Mouse (Mus musculus) neutrophil, adult 5-6 weeks (primary cell): ENCODE results near the gene Mcl1. TPM values are rescaled to one million over a fixed set of nuclear protein-coding genes. Genes with fewer than 3 reads are reported as not detected.

Experiments used
- ATAC-seq: fragments of 151-379, 151-347 bp; 2 replicates; pipeline ENCODE4 v1.8.0; 2017; ENCODE audit warnings: mild to moderate bottlenecking, moderate TSS enrichment; ENCODE audit not compliant: insufficient number of reproducible peaks, poor library complexity, low FRiP score, severe bottlenecking; ENCODE audit errors: extremely low read depth
- total RNA-seq: library from RNA; stranded (forward); fragments of 200-1000 nt; gene quantifications from 2 replicates; pipeline ENCODE4 v1.2.3, GENCODE M21; 2017

Mcl1 gene
- total RNA-seq, 1 experiment from 2014 or later: 1,559 TPM

- no peak for ATAC-seq
Observed at GRCm38 (mm10) chr3:95694808-95695703, 36.5 kb downstream of the Mcl1 start.

- no peak for ATAC-seq
Observed at GRCm38 (mm10) chr3:95695796-95696195, 37.2 kb downstream of the Mcl1 start.

GRCm38 (mm10) chr3:95696360-95696759 is 37.8 kb downstream of the Mcl1 start:
- no peak for ATAC-seq

GRCm38 (mm10) chr3:95698286-95698685 is 39.7 kb downstream of the Mcl1 start:
- ATAC-seq: no peak

GRCm38 (mm10) chr3:95700233-95700681 is 41.7 kb downstream of the Mcl1 start:
- ATAC-seq: no peak

GRCm38 (mm10) chr3:95701085-95701484 is 42.5 kb downstream of the Mcl1 start:
- no peak for ATAC-seq

- ATAC-seq: no peak
Observed at GRCm38 (mm10) chr3:95701877-95702540, 43.4 kb downstream of the Mcl1 start.

GRCm38 (mm10) chr3:95703276-95703675 is 44.7 kb downstream of the Mcl1 start:
- ATAC-seq: no peak

GRCm38 (mm10) chr3:95704612-95705011 is 46.0 kb downstream of the Mcl1 start:
- no peak for ATAC-seq

GRCm38 (mm10) chr3:95706273-95706672 is 47.7 kb downstream of the Mcl1 start:
- peak; percentile 42; the same call in 1 of the 2 replicates for ATAC-seq

GRCm38 (mm10) chr3:95707497-95707896 is 48.9 kb downstream of the Mcl1 start:
- ATAC-seq: peak; percentile 30; the same call in 1 of the 2 replicates

GRCm38 (mm10) chr3:95709044-95709443 is 50.5 kb downstream of the Mcl1 start:
- ATAC-seq: no peak

- no peak for ATAC-seq
Observed at GRCm38 (mm10) chr3:95709967-95710366, 51.4 kb downstream of the Mcl1 start.

Other genes starting within 250 kb of the Mcl1 start
- gene Arnt, start 224.4 kb upstream of the Mcl1 start, total RNA-seq: 60.4 and 67.5 TPM in 2 replicates
- gene Ctsk, start 159.5 kb upstream of the Mcl1 start, total RNA-seq: 1.7 and 2.8 TPM in 2 replicates
- gene Ctss, start 132.0 kb upstream of the Mcl1 start, total RNA-seq: 904 and 941 TPM in 2 replicates
- 0.49 TPM in 1 of 2 replicates, not detected in the other for gene Hormad1, start 99.1 kb upstream of the Mcl1 start, total RNA-seq
- 34.0 and 43.7 TPM in 2 replicates for gene Golph3l, start 69.9 kb upstream of the Mcl1 start, total RNA-seq
- 148 and 157 TPM in 2 replicates for gene Ensa, start 33.8 kb upstream of the Mcl1 start, total RNA-seq
- gene Adamtsl4, start 29.1 kb downstream of the Mcl1 start, total RNA-seq: 0.47 and 0.74 TPM in 2 replicates
- gene Ecm1, start 80.8 kb downstream of the Mcl1 start, total RNA-seq: 3.8 and 4.5 TPM in 2 replicates
- gene Tars2, start 101.4 kb downstream of the Mcl1 start, total RNA-seq: 35.3 and 46.3 TPM in 2 replicates
- gene Rprd2, start 160.1 kb downstream of the Mcl1 start, total RNA-seq: 52.3 and 54.8 TPM in 2 replicates
- gene Prpf3, start 197.1 kb downstream of the Mcl1 start, total RNA-seq: 56.2 and 62.6 TPM in 2 replicates
- 155 and 192 TPM in 2 replicates for gene Mrps21, start 212.7 kb downstream of the Mcl1 start, total RNA-seq
- gene Ciart, start 223.5 kb downstream of the Mcl1 start, total RNA-seq: 0.81 and 2.2 TPM in 2 replicates
- 63.4 and 69.2 TPM in 2 replicates for gene BC028528, start 233.2 kb downstream of the Mcl1 start, total RNA-seq
- gene Aph1a, start 235.2 kb downstream of the Mcl1 start, total RNA-seq: 26.9 and 27.1 TPM in 2 replicates
- not detected in 2 replicates for gene Car14, start 245.9 kb downstream of the Mcl1 start, total RNA-seq